Mouse (Mus musculus): ENCODE results near the gene Zfp511. TPM values are rescaled to one million over a fixed set of nuclear protein-coding genes. Genes with fewer than 3 reads are reported as not detected.

The Zfp511 gene
- polyA plus RNA-seq, 1 experiment from 2014 or later = 39.2 TPM

GRCm38 (mm10) chr7:140007781-140008180 lies 28.4 kb upstream of the Zfp511 start:
- 92% methylated on average over 9 of the region's 9 CpGs for WGBS
- H3K36me3 ChIP-seq (replicated peaks) = peaks cover 75% of the 10 kb centered on the region
- H3K27me3 ChIP-seq (replicated peaks; ENCODE audit: low read depth, poor library complexity, severe bottlenecking) = no peaks in the 10 kb centered on the region
- H3K4me1 ChIP-seq = no peaks in the 10 kb centered on the region
- H3K9me3 ChIP-seq = no peaks in the 10 kb centered on the region
- H3K4me3 ChIP-seq = no peak overlapping the region
- no peak for DNase-seq (ENCODE audit: low spot score)
- no peak overlapping the region for H3K27ac ChIP-seq (replicated peaks)

- Histone ChIP-seq H3K36me3 (replicated peaks) (peaks cover 49% of the 10 kb centered on the region), H3K4me3 (no peak overlapping the region), H3K4me1 (no peaks in the 10 kb centered on the region), H3K9me3 (peaks cover 3% of the 10 kb centered on the region; the same call in 1 of the 2 replicates), H3K27me3 (replicated peaks; ENCODE audit: low read depth, poor library complexity, severe bottlenecking) (no peaks in the 10 kb centered on the region), H3K27ac (replicated peaks) (no peak overlapping the region)
- 96% methylated on average over 17 of the region's 17 CpGs for WGBS
- DNase-seq (ENCODE audit: low spot score) = no peak
Observed at GRCm38 (mm10) chr7:140011336-140011735, 24.9 kb upstream of the Zfp511 start.

GRCm38 (mm10) chr7:140031771-140032170 lies 4.4 kb upstream of the Zfp511 start:
- Histone ChIP-seq H3K4me3 (no peak overlapping the region), H3K9me3 (no peaks in the 10 kb centered on the region), H3K27me3 (replicated peaks; ENCODE audit: low read depth, poor library complexity, severe bottlenecking) (no peaks in the 10 kb centered on the region), H3K27ac (replicated peaks) (no peak overlapping the region), H3K4me1 (peaks cover 12% of the 10 kb centered on the region), H3K36me3 (replicated peaks) (peaks cover 69% of the 10 kb centered on the region)
- DNase-seq (ENCODE audit: low spot score) = no peak
- 95% methylated on average over 12 of the region's 12 CpGs for WGBS

GRCm38 (mm10) chr7:140032366-140032765 lies 3.8 kb upstream of the Zfp511 start:
- Histone ChIP-seq H3K36me3 (replicated peaks) (peaks cover 69% of the 10 kb centered on the region), H3K4me1 (peaks cover 18% of the 10 kb centered on the region), H3K4me3 (no peak overlapping the region), H3K27ac (replicated peaks) (no peak overlapping the region), H3K9me3 (no peaks in the 10 kb centered on the region), H3K27me3 (replicated peaks; ENCODE audit: low read depth, poor library complexity, severe bottlenecking) (no peaks in the 10 kb centered on the region)
- 96% methylated on average over 10 of the region's 10 CpGs for WGBS
- no peak for DNase-seq (ENCODE audit: low spot score)

GRCm38 (mm10) chr7:140033386-140033785 lies 2.8 kb upstream of the Zfp511 start:
- no peak for DNase-seq (ENCODE audit: low spot score)
- no peak overlapping the region for H3K27ac ChIP-seq (replicated peaks)
- peaks cover 19% of the 10 kb centered on the region for H3K4me1 ChIP-seq
- WGBS = 92% methylated on average over 9 of the region's 9 CpGs
- no peaks in the 10 kb centered on the region for H3K27me3 ChIP-seq (replicated peaks; ENCODE audit: low read depth, poor library complexity, severe bottlenecking)
- H3K36me3 ChIP-seq (replicated peaks) = peaks cover 65% of the 10 kb centered on the region
- H3K4me3 ChIP-seq = no peak overlapping the region
- no peaks in the 10 kb centered on the region for H3K9me3 ChIP-seq

GRCm38 (mm10) chr7:140035456-140035855 lies 735 bp upstream of the Zfp511 start:
- no peak for DNase-seq (ENCODE audit: low spot score)
- peaks cover 19% of the 10 kb centered on the region for H3K4me1 ChIP-seq
- peak overlapping the region; percentile 93 for H3K4me3 ChIP-seq
- H3K27me3 ChIP-seq (replicated peaks; ENCODE audit: low read depth, poor library complexity, severe bottlenecking) = no peaks in the 10 kb centered on the region
- H3K36me3 ChIP-seq (replicated peaks) = peaks cover 61% of the 10 kb centered on the region
- no peaks in the 10 kb centered on the region for H3K9me3 ChIP-seq
- 25% methylated on average over 7 of the region's 7 CpGs for WGBS
- H3K27ac ChIP-seq (replicated peaks) = peak overlapping the region; percentile 98

GRCm38 (mm10) chr7:140037171-140037555 lies 972 bp downstream of the Zfp511 start:
- Histone ChIP-seq H3K9me3 (no peaks in the 10 kb centered on the region), H3K4me3 (peak overlapping the region; percentile 93), H3K4me1 (peaks cover 19% of the 10 kb centered on the region), H3K36me3 (replicated peaks) (peaks cover 52% of the 10 kb centered on the region), H3K27ac (replicated peaks) (0 out of 2 replicates have a peak overlapping the region, but pooled peaks have one; percentile 98), H3K27me3 (replicated peaks; ENCODE audit: low read depth, poor library complexity, severe bottlenecking) (no peaks in the 10 kb centered on the region)
- 58% methylated on average over 3 of the region's 3 CpGs for WGBS
- no peak for DNase-seq (ENCODE audit: low spot score)

GRCm38 (mm10) chr7:140042728-140043127 lies 6.5 kb downstream of the Zfp511 start:
- peaks cover 30% of the 10 kb centered on the region for H3K36me3 ChIP-seq (replicated peaks)
- no peaks in the 10 kb centered on the region for H3K9me3 ChIP-seq
- H3K27ac ChIP-seq (replicated peaks) = no peak overlapping the region
- H3K4me1 ChIP-seq = peaks cover 2% of the 10 kb centered on the region
- H3K4me3 ChIP-seq = no peak overlapping the region
- no peak for DNase-seq (ENCODE audit: low spot score)
- peaks cover 44% of the 10 kb centered on the region for H3K27me3 ChIP-seq (replicated peaks; ENCODE audit: low read depth, poor library complexity, severe bottlenecking)
- WGBS = 73% methylated on average over 3 of the region's 3 CpGs

GRCm38 (mm10) chr7:140045546-140045945 lies 9.4 kb downstream of the Zfp511 start:
- Histone ChIP-seq H3K36me3 (replicated peaks) (peaks cover 7% of the 10 kb centered on the region), H3K4me1 (peaks cover 22% of the 10 kb centered on the region), H3K27me3 (replicated peaks; ENCODE audit: low read depth, poor library complexity, severe bottlenecking) (peaks cover 72% of the 10 kb centered on the region), H3K4me3 (no peak overlapping the region), H3K9me3 (no peaks in the 10 kb centered on the region), H3K27ac (replicated peaks) (no peak overlapping the region)
- DNase-seq (ENCODE audit: low spot score) = no peak
- 81% methylated on average over 4 of the region's 4 CpGs for WGBS

GRCm38 (mm10) chr7:140047811-140048311 lies 11.7 kb downstream of the Zfp511 start:
- Histone ChIP-seq H3K36me3 (replicated peaks) (no peaks in the 10 kb centered on the region), H3K27ac (replicated peaks) (no peak overlapping the region; the same call in 1 of the 2 replicates), H3K27me3 (replicated peaks; ENCODE audit: low read depth, poor library complexity, severe bottlenecking) (peaks cover 95% of the 10 kb centered on the region), H3K4me1 (peaks cover 22% of the 10 kb centered on the region), H3K4me3 (peak overlapping the region; percentile 53), H3K9me3 (no peaks in the 10 kb centered on the region)
- WGBS = under 1% methylated on average over 33 of the region's 33 CpGs
- peak; percentile 67 for DNase-seq (ENCODE audit: low spot score)

- Histone ChIP-seq H3K4me3 (peak within 1 kb of the TSS; percentile 53), H3K9me3 (no peaks in the 10 kb centered on the region), H3K27me3 (replicated peaks; ENCODE audit: low read depth, poor library complexity, severe bottlenecking) (peaks cover 100% of the 10 kb centered on the region), H3K36me3 (replicated peaks) (no peaks in the 10 kb centered on the region), H3K4me1 (peaks cover 22% of the 10 kb centered on the region), H3K27ac (replicated peaks) (no peak within 1 kb of the TSS)
- peak; percentile 53 for DNase-seq (ENCODE audit: low spot score)
- under 1% methylated on average over 56 of the region's 56 CpGs for WGBS
Observed at GRCm38 (mm10) chr7:140048361-140049114, 12.3 kb downstream of the Zfp511 start, which contains the start of gene Msx3. TSS of gene Msx3 (minus strand) at chr7:140049089.

- under 1% methylated on average over 34 of the region's 34 CpGs for WGBS
Observed at GRCm38 (mm10) chr7:140049115-140049689, 13.0 kb downstream of the Zfp511 start.

GRCm38 (mm10) chr7:140054124-140054523 lies 17.9 kb downstream of the Zfp511 start:
- Histone ChIP-seq H3K4me3 (no peak overlapping the region), H3K27ac (replicated peaks) (no peak overlapping the region), H3K9me3 (no peaks in the 10 kb centered on the region), H3K27me3 (replicated peaks; ENCODE audit: low read depth, poor library complexity, severe bottlenecking) (peaks cover 100% of the 10 kb centered on the region), H3K36me3 (replicated peaks) (no peaks in the 10 kb centered on the region), H3K4me1 (peaks cover 27% of the 10 kb centered on the region)
- no peak for DNase-seq (ENCODE audit: low spot score)
- 80% methylated on average over 4 of the region's 4 CpGs for WGBS

More at GRCm38 (mm10) chr7:140049115-140049689, 13.0 kb downstream of the Zfp511 start:
- peaks cover 100% of the 10 kb centered on the region for H3K27me3 ChIP-seq (replicated peaks; ENCODE audit: low read depth, poor library complexity, severe bottlenecking)
- no peaks in the 10 kb centered on the region for H3K9me3 ChIP-seq
- peak; percentile 55 for DNase-seq (ENCODE audit: low spot score)
- H3K36me3 ChIP-seq (replicated peaks) = no peaks in the 10 kb centered on the region
- peaks cover 22% of the 10 kb centered on the region for H3K4me1 ChIP-seq
- no peak overlapping the region for H3K27ac ChIP-seq (replicated peaks)
- peak overlapping the region; percentile 53 for H3K4me3 ChIP-seq
